Mouse (Mus musculus): ENCODE measurements around the gene Krt90.
"Not testable (repeated sequence)": the region's sequence is repeated elsewhere in the genome, so short reads cannot be mapped to it uniquely, and the experiment has no call there.

Krt90 gene

GRCm38 (mm10) chr15:101517161-101517560 lies 45.6 kb downstream of the Krt90 start, which contains the start of gene Gm49425:
TSS of gene Gm49425 (minus strand) at chr15:101517261.
- not testable (repeated sequence) for DNase-seq (ENCODE audit: low read depth, low spot score)

DNA sequence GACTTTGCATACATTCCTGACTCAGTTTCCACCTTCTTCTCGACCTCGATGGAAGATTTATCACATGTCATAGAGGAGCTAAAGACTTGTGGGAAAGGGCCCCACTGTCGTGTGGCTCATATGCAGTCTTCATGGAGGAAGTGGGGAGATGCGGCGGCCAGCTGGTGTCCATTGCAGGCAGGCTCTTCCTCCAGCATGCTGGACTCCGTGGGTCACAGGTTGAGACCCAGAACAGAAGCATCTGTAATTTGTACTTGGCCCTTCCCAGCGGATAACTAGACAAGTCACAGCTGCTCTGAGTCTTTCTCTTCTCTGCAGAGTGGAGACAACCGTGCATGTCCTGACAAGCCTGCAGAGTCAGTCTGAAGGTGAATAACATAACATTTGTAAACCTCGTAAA lies 54.5 kb downstream of the Krt90 start:
- no peak for DNase-seq (ENCODE audit: low read depth, low spot score)

- DNase-seq (ENCODE audit: low read depth, low spot score) = no peak
These were observed 55.6 kb downstream of the Krt90 start for GRCm38 (mm10) chr15:101506896-101507758.

Measured in ES-CJ7 (cell line).